Mouse (Mus musculus) spleen, adult 2 months (tissue): ENCODE measurements at regions not wholly inside any gene's neighbourhood (a gene's known extent, or its start where the extent isn't known, plus 50 kb on each side); places are given as distances from the start of the nearest gene placed in this dataset.

ENCODE experiments used
- CTCF ChIP-seq: fragments of 200-500 bp; IDR thresholded peaks from 2 replicates; pipeline ENCODE4 v1.5.1; 2011; ENCODE audit warnings: mild to moderate bottlenecking, inconsistent platforms; ENCODE audit not compliant: insufficient read depth, insufficient read length, insufficient replicate concordance; ENCODE audit errors: extremely low read depth
- POLR2A ChIP-seq: fragments of 200-500 bp; IDR thresholded peaks from 2 replicates; pipeline ENCODE4 v1.6.1; 2011; ENCODE audit warnings: low read depth, low read length, inconsistent platforms

GRCm38 (mm10) chr11:23945966-23946365 lies 50.9 kb upstream of the Papolg start:
- no peak for TF ChIP-seq CTCF
- TF ChIP-seq POLR2A = no peak
